Mouse (Mus musculus): ENCODE measurements around the gene Rabggtb. TPM values are rescaled to one million over a fixed set of nuclear protein-coding genes. Genes with fewer than 3 reads are reported as not detected.

The Rabggtb gene
- polyA plus RNA-seq, 1 experiment from 2014 or later = 47.2 TPM

DNA sequence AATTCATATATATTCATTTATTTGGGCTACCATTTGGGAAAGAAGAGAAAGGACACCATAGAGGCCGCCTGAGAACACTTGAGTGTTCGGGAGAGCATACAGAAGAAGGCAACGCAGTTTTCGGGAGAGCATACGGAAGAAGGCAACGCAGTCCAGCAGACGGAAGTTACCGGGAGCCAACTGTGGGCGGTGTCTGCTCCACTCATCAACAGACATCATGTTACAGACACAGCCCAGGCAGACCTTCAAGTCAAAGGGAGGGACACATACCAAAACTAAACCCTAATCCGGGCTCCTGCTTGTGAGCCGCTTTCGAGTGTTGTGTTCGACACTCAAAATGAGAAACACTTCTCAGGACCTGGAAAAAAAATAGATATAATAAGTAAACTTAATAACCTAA, 28.8 kb upstream of the Rabggtb start:
- H3K27ac ChIP-seq = no peak overlapping the region
- H3K9me3 ChIP-seq (replicated peaks) = no peaks in the 10 kb centered on the region
- peaks cover 23% of the 10 kb centered on the region for H3K4me1 ChIP-seq
- H3K36me3 ChIP-seq = peaks cover 34% of the 10 kb centered on the region
- DNase-seq (ENCODE audit: low spot score) = no peak
- no peaks in the 10 kb centered on the region for H3K27me3 ChIP-seq (ENCODE audit: low read depth, poor library complexity, severe bottlenecking)
- no peak overlapping the region for H3K4me3 ChIP-seq
- 95% methylated on average over 13 of the region's 13 CpGs for WGBS

DNA sequence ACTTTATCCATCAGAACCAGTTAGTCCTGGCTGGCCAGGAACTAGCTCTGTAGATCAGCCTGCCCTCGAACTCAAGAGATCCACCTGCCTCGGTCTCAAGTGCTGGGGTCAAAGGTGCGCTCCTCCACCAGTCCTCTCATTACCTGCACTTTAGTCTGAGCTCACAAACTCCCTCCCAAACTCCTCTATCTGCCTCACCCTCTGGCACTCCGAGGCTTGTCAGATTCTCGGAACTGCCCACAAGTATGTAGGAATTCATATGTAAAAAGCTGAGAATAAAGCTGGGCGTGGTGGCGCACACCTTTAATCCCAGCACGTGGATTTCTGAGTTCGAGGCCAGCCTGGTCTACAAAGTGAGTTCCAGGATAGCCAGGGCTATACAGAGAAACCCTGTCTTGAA, 27.7 kb upstream of the Rabggtb start:
- no peaks in the 10 kb centered on the region for H3K9me3 ChIP-seq (replicated peaks)
- peaks cover 23% of the 10 kb centered on the region for H3K4me1 ChIP-seq
- H3K27me3 ChIP-seq (ENCODE audit: low read depth, poor library complexity, severe bottlenecking) = no peaks in the 10 kb centered on the region
- H3K36me3 ChIP-seq = peaks cover 44% of the 10 kb centered on the region
- H3K4me3 ChIP-seq = no peak overlapping the region
- H3K27ac ChIP-seq = no peak overlapping the region
- WGBS = 95% methylated on average over 9 of the region's 9 CpGs
- no peak for DNase-seq (ENCODE audit: low spot score)

DNA sequence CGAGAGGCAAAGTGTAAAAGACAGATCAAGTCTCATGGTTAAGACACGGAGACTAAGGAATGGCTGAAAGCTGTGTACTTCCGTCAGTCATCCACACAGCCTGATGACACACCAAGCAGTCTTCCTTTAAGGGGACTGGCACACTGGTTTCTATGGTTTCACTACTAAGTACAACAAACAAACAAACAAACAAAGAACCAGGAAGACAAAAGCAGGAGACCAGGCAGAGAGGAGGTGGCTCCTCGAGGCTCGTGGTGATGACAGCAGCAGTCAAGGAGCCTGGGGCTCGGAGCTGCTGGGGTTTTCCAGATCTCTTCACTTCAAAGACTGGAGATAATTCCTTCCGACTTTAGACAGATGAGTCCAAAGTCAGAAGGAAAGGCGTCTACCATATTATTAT, 27.2 kb upstream of the Rabggtb start:
- Histone ChIP-seq H3K9me3 (replicated peaks) (no peaks in the 10 kb centered on the region), H3K36me3 (peaks cover 48% of the 10 kb centered on the region), H3K27ac (no peak overlapping the region), H3K4me1 (peaks cover 21% of the 10 kb centered on the region), H3K4me3 (no peak overlapping the region), H3K27me3 (ENCODE audit: low read depth, poor library complexity, severe bottlenecking) (no peaks in the 10 kb centered on the region)
- DNase-seq (ENCODE audit: low spot score) = no peak
- 85% methylated on average over 8 of the region's 8 CpGs for WGBS

DNA sequence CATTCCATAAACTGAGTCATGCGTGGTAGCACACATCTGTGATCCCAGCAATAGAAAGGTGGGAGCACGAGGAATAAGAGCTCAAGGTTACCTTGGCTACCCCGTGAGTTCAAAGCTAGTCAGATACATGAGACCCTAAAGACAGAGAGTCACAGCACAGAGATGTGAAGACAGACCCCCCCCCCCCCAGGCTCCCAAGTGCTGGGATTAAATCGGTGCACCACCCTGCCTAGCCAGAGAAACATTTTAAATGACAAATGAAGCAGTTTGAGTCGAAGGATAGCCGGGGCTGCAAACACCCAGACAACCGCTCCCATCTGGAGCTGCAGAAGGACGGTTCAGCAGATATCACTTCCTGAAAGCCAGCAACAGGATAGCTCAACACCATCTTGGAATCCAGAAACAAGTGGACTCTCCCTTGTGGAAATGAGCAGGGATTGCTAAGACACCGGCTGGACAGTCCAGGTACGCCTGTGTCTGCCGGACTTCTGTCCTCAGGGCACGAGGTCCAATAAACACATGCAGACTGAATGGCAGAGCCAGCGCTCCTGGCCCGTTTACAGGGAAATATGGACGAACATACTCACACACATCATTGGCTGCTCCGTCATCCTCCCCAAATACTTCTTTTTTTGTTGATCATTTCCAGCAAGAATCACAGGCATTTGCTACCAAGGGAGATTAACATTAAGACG, 24.5 kb upstream of the Rabggtb start:
- Histone ChIP-seq H3K9me3 (replicated peaks) (no peaks in the 10 kb centered on the region), H3K4me1 (no peaks in the 10 kb centered on the region), H3K27ac (no peak overlapping the region), H3K36me3 (peaks cover 71% of the 10 kb centered on the region), H3K4me3 (no peak overlapping the region), H3K27me3 (ENCODE audit: low read depth, poor library complexity, severe bottlenecking) (no peaks in the 10 kb centered on the region)
- no peak for DNase-seq (ENCODE audit: low spot score)
- 95% methylated on average over 17 of the region's 17 CpGs for WGBS

DNA sequence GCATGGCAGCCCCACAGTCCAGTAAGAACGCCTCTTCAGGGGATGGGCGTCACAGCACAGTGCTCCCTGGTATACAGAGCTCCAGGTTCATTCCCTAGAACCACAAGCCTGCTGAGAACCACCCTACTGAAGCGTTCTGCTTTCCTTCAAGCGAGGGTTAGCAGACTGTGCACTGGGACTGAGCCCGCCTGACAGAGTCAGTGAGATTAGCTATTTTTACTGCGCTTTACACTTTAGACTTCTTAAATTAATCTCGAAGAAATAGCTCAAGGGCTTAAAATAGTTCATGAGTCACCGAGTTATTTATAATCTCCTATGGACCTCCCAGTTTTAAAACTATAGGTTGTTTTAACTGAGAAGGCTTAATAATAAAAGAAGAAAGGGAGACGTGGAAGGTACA, 23.1 kb upstream of the Rabggtb start:
- Histone ChIP-seq H3K36me3 (peaks cover 74% of the 10 kb centered on the region), H3K4me1 (no peaks in the 10 kb centered on the region), H3K4me3 (no peak overlapping the region), H3K9me3 (replicated peaks) (no peaks in the 10 kb centered on the region), H3K27ac (no peak overlapping the region), H3K27me3 (ENCODE audit: low read depth, poor library complexity, severe bottlenecking) (no peaks in the 10 kb centered on the region)
- no peak for DNase-seq (ENCODE audit: low spot score)
- 91% methylated on average over 9 of the region's 9 CpGs for WGBS

DNA sequence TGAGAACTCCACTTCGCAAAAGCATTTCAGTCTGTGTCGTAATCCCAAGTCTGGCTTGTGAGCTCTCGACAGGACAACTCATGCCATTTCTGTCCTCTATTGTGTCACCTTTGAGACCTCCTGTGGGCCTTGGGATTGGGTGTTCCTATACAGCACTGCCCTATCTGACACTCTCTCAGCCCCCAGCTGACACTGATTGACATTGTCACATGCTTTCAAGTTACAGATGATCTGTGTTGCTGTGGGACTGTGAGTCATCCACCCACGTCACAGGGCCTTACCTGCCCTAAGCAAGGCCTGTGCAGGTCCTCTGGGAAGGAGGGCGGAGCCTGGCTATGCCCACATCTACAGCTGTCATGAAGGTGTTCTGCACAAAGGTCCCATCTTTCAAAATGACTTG, 19.7 kb upstream of the Rabggtb start:
- Histone ChIP-seq H3K27me3 (ENCODE audit: low read depth, poor library complexity, severe bottlenecking) (no peaks in the 10 kb centered on the region), H3K9me3 (replicated peaks) (no peaks in the 10 kb centered on the region), H3K27ac (no peak overlapping the region), H3K4me3 (no peak overlapping the region), H3K4me1 (no peaks in the 10 kb centered on the region), H3K36me3 (peaks cover 84% of the 10 kb centered on the region)
- WGBS = 96% methylated on average over 5 of the region's 5 CpGs
- no peak for DNase-seq (ENCODE audit: low spot score)

DNA sequence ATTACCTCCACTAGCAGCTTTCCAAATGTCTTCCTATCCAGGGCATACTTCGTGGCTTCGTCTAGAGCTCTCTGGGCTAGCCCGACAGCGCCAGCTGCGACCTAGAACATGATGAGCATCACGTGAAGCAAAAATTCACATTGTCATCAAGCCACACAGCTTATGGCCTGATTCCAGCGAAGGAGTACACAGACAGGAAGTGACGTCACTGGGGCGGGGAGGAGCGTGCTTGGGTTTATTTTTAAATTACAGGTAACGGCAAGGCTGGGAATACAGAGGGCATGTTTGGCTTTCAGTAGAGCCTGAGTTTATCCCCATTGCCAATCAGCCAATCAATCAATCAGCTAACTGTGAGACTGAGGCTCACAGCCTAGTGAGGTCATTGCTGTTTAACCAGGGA, 16.7 kb upstream of the Rabggtb start:
- H3K27me3 ChIP-seq (ENCODE audit: low read depth, poor library complexity, severe bottlenecking) = no peaks in the 10 kb centered on the region
- no peak for DNase-seq (ENCODE audit: low spot score)
- no peak overlapping the region for H3K27ac ChIP-seq
- H3K9me3 ChIP-seq (replicated peaks) = no peaks in the 10 kb centered on the region
- WGBS = 95% methylated on average over 11 of the region's 11 CpGs
- H3K4me3 ChIP-seq = no peak overlapping the region
- peaks cover 74% of the 10 kb centered on the region for H3K36me3 ChIP-seq
- H3K4me1 ChIP-seq = no peaks in the 10 kb centered on the region

DNA sequence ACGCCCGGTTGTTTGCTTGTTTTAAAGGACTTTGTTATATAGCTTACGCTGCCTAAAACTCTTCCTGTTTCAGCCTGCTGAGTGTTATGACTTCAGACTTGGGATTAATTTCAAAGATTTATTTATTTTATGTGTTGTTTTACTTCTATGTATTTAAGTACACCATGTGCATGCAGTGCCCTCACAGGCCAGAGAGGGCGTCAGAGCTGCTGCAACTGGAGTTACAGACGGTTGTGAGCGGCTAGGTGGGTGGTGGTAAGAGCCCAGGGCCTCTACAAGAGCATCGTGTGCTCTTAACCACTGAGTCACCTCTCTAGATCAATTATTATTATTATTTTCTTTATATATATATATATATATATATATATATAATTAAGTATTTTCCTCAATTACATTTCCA, 13.5 kb upstream of the Rabggtb start:
- peaks cover 68% of the 10 kb centered on the region for H3K36me3 ChIP-seq

DNA sequence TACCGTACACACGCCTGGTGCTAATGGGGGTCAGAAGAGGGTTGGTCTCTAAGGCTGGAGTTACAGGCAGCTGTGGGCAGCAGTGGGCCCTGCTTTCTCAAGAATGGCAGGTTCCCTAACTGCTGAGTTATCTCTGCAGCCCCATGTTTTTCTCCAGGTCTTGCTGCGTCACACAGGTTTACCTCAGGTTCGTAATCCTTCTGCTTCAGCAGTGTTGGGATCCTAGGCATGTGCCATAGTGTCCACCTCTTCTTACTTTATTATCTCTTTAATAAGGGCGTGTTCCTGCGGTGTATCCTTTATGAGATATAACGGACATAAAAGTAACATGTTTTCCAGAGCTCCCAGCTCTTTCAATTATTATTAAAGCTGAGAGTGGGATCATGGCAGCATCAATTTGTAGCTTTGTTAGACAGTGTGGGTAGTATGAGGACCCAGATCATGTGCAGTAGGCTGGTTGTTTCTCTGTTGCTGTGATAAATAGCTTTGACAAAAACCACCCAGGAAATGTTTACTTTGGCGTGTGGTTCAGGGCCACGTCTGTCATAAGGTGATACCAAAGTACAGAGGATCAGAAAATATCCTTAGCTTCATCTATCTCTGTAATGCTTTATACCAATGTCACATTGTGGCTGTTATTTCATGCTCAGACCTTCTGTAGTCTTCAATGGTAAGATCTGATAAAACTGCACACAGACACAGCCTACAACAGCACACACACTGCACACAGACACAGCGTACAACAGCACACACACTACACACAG, 8.5 kb upstream of the Rabggtb start:
- H3K27ac ChIP-seq = no peak overlapping the region
- no peak overlapping the region for H3K4me3 ChIP-seq
- no peaks in the 10 kb centered on the region for H3K9me3 ChIP-seq (replicated peaks)
- WGBS = 95% methylated on average over 10 of the region's 10 CpGs
- no peak for DNase-seq (ENCODE audit: low spot score)
- peaks cover 36% of the 10 kb centered on the region for H3K36me3 ChIP-seq
- no peaks in the 10 kb centered on the region for H3K27me3 ChIP-seq (ENCODE audit: low read depth, poor library complexity, severe bottlenecking)
- H3K4me1 ChIP-seq = peaks cover 3% of the 10 kb centered on the region; the same call in 1 of the 2 replicates

More for the DNA sequence above, 13.5 kb upstream of the Rabggtb start:
- WGBS = 88% methylated on average over 7 of the region's 7 CpGs
- H3K4me1 ChIP-seq = no peaks in the 10 kb centered on the region
- H3K27me3 ChIP-seq (ENCODE audit: low read depth, poor library complexity, severe bottlenecking) = no peaks in the 10 kb centered on the region
- no peak overlapping the region for H3K4me3 ChIP-seq
- H3K27ac ChIP-seq = no peak overlapping the region
- DNase-seq (ENCODE audit: low spot score) = no peak
- no peaks in the 10 kb centered on the region for H3K9me3 ChIP-seq (replicated peaks)

DNA sequence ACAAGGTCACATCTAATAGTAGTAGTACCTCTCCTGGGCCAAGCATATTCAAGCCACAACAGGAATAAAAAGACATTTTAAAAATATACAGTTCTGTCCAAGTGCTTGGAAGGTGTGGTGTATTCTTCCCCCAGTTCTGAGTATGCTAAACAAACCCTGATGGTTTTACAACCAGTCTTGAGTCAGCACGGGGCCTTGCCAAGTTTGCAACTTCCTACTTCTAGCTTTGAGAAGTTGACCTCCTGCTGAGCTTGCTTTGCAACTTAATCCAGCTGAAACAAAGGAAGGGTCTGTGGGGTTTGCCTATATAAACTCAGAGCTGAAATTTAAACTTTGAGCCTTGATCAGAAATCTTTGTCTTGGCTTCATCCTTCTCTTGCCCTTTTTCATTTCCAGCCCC, 4.4 kb upstream of the Rabggtb start:
- Histone ChIP-seq H3K27ac (no peak overlapping the region), H3K4me1 (peaks cover 10% of the 10 kb centered on the region), H3K4me3 (no peak overlapping the region), H3K27me3 (ENCODE audit: low read depth, poor library complexity, severe bottlenecking) (no peaks in the 10 kb centered on the region), H3K9me3 (replicated peaks) (no peaks in the 10 kb centered on the region), H3K36me3 (peaks cover 12% of the 10 kb centered on the region)
- WGBS = 14% methylated on average over 1 of the region's 1 CpGs
- no peak for DNase-seq (ENCODE audit: low spot score)

DNA sequence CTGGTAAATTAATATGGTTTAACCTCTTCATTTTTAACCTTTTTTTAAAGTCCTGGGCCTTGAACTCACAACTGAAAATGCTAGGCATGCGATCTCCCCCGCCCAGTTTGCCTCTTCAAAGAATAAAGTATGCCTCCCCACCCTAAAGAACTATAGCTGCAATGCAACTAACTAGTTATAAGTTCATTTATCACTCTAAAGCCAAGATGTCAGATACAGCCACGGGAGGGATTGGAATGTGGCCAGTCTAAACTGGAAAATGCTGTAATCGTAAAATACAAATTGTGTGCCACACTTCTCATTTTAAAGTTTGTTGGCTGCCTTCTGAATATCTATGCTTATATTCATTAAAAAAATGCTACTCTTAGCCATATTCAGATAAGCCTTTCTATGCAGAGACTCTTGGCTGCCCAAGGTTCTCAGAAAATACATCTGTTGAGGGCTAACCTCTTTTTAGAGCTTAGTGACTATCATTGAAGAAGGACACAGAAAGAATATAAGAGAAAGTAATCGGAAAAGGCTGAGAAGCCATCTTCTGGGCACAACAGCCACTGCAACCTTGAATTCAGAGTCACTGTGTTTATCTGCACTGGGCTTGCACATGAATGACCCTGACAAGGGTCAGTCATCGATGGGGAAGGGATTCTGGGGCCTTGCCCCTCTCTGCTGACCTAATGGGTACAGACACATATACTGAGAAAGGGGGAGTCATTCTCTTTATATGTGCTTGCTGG, 868 bp upstream of the Rabggtb start:
- peaks cover 41% of the 10 kb centered on the region for H3K4me1 ChIP-seq
- no peaks in the 10 kb centered on the region for H3K9me3 ChIP-seq (replicated peaks)
- no peak for DNase-seq (ENCODE audit: low spot score)
- H3K27ac ChIP-seq = peak overlapping the region; percentile 96
- peaks cover 29% of the 10 kb centered on the region for H3K36me3 ChIP-seq
- 57% methylated on average over 6 of the region's 6 CpGs for WGBS
- peak overlapping the region; percentile 80 for H3K4me3 ChIP-seq
- no peaks in the 10 kb centered on the region for H3K27me3 ChIP-seq (ENCODE audit: low read depth, poor library complexity, severe bottlenecking)

DNA sequence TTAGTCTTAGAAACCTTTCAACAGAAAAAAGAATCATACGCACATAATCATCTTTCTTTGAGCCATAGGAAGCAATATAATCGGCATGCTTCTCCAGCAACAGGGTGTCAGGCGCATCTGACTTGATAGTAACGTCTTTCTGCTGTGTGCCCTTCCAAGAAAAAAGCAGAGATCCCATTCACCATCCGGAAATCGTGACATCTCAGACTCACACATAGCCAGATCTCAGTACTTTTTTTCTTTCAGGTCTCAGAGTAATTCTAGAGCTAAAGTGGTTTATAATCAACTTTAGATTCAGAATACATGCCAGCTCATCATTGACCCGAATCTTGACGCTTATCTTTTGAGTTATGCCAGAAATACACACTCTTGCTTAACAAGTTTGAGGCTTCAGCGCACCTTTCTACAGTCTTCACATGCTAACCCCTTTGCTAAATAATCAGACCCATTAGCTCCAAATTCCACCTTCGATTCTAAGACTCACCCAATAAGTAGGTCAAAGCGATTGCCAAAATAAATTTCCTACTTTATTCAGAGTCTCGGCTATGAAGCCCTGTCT, 848 bp downstream of the Rabggtb start:
- peak overlapping the region; percentile 96 for H3K27ac ChIP-seq
- H3K4me3 ChIP-seq = peak overlapping the region; percentile 80
- WGBS = 5% methylated on average over 12 of the region's 12 CpGs
- no peaks in the 10 kb centered on the region for H3K27me3 ChIP-seq (ENCODE audit: low read depth, poor library complexity, severe bottlenecking)
- no peak for DNase-seq (ENCODE audit: low spot score)
- no peaks in the 10 kb centered on the region for H3K9me3 ChIP-seq (replicated peaks)
- H3K36me3 ChIP-seq = peaks cover 47% of the 10 kb centered on the region
- H3K4me1 ChIP-seq = peaks cover 40% of the 10 kb centered on the region

All from limb, embryonic 10.5 days (tissue).